Mouse (Mus musculus) olfactory bulb, adult 2 months (tissue): ENCODE measurements around the gene Pdzd2.

ENCODE experiments used
- CTCF ChIP-seq: fragments of 200-500 bp; IDR thresholded peaks from 2 replicates; pipeline ENCODE4 v1.5.1; 2012; ENCODE audit warnings: low read depth, mild to moderate bottlenecking, low read length, moderate library complexity; ENCODE audit not compliant: insufficient read depth
- POLR2A ChIP-seq: fragments of 200-500 bp; IDR thresholded peaks from 2 replicates; pipeline ENCODE4 v1.6.1; 2012; ENCODE audit warnings: mild to moderate bottlenecking, low read depth, low read length, moderate library complexity; ENCODE audit not compliant: insufficient read depth

GRCm38 (mm10) chr15:12545220-12545619 lies 194.5 kb downstream of the Pdzd2 start:
- no peak for TF ChIP-seq POLR2A
- no peak for TF ChIP-seq CTCF
